Mouse (Mus musculus) activated CD4-positive, CD25-positive, alpha-beta regulatory T cell, adult 4 months (primary cell): Measurements from ENCODE around the gene Coro2a. TPM values are rescaled to one million over a fixed set of nuclear protein-coding genes. Genes with fewer than 3 reads are reported as not detected.
A peak's percentile ranks its signal among the peaks of the same experiment; 100 is the strongest.

Experiments used
- ATAC-seq: one replicate; pipeline ENCODE4 v1.8.0; 2017
- polyA plus RNA-seq, 2 experiments: library from polyadenylated mRNA; unstranded; fragments of 100-300 nt; shearing (Covaris generic); gene quantifications; one replicate each; pipeline ENCODE4 v1.2.1; 2017

Coro2a gene
- polyA plus RNA-seq, 2 experiments from 2014 or later, result 79.7 to 108 TPM

DNA sequence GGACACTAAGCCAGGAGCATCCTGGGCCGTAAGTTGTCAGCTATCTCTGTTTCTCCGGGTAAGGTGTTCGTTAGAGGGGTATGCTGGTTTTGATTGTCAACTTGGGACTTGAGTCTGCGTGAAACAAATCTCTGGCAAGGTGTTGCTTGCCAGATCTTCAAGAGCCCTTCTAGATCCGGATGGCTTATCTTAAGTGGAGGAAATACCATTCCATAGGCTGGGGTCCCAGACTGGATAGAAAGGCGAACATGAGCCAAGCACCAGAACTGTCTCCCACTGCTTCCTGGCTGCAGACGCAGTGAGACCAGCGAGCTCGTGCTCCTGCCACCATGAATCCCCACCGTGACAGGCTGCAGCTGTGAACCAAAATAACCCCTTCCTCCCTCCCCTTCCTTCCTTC, 80.5 kb downstream of the Coro2a start:
- ATAC-seq, result no peak

DNA sequence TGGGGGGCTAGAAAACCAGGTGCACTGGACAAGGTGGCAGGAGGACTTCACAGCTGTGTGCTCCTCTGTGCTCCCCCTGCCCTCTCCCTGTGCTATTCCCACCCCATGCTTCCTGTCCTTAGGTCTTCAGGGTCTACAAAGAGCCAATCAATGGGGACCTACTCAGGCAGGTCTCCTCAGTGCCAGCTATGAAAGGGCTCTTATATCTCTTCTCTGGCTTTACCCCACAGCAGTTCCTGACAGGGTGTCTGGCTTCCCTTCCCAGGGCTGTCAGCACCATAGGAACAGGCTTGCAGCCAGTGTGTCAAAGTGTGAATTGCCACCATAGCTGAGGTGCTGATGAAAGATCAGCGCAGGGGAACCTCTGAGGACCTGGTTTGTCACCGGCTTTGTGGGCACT, 81.5 kb downstream of the Coro2a start:
- no peak for ATAC-seq

- peak; percentile 72 for ATAC-seq
Observed at GRCm38 (mm10) chr4:46507736-46508460, 94.1 kb downstream of the Coro2a start.

GRCm38 (mm10) chr4:46506801-46507610, 95.0 kb downstream of the Coro2a start:
- peak; percentile 75 for ATAC-seq

- no peak for ATAC-seq
Observed at GRCm38 (mm10) chr4:46505361-46506057, 96.5 kb downstream of the Coro2a start.

DNA sequence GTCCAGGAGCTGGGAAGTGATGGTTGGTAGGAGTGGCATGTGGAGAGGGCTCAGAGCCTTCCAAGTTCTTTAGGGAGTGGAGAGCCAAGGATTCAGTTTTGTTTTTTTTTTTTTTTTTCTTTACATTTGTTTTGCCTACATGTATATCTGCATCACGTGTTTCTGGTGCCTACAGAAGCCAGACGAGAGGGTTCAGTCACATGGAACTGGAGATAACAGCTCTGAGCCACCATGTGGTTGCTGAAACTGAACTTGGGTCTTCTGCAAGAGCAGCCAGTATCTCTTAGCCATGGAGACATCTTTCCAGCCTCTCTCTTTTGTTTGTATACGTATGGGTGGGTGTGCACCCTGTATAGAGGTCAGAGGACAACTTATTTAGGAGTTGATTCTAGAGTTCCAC, 98.1 kb downstream of the Coro2a start:
- ATAC-seq, result no peak

GRCm38 (mm10) chr4:46502606-46503502, 99.1 kb downstream of the Coro2a start:
- no peak for ATAC-seq

GRCm38 (mm10) chr4:46498976-46499375, 103.0 kb downstream of the Coro2a start:
- peak; percentile 31 for ATAC-seq

GRCm38 (mm10) chr4:46498511-46498910, 103.5 kb downstream of the Coro2a start:
- no peak for ATAC-seq

DNA sequence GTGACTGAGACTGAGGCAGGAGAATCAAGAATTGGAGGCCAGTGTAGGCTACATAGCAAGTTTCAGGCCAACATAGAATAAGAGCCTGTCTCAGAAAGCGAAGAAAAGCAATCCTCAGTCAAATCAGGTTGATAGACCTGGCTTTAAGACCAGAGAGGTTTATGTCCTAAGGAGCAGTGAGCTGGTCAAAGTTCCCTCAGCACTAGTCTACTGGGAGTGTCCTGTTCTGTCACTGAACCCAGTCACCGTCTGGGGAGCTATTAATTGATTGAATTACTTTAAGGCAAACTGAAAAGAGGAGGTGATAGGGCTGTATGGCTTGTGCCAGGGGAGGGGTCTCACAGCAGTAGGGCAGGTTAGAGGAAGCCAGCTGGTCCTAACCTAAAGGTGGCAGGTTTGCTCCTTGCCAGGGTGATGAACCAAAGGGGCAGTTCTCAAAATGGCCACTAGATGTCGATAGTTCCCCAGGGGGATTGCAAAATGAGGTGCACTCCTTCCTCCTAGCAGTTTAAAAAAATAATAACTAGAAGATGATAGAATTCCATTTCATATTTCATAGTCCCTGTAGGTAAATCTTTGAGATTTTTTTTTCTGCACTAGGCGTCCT, 104.6 kb downstream of the Coro2a start:
- ATAC-seq, result peak; percentile 67

GRCm38 (mm10) chr4:46495543-46495942, 106.5 kb downstream of the Coro2a start:
- no peak for ATAC-seq

GRCm38 (mm10) chr4:46493071-46493470, 108.9 kb downstream of the Coro2a start:
- ATAC-seq, result no peak

DNA sequence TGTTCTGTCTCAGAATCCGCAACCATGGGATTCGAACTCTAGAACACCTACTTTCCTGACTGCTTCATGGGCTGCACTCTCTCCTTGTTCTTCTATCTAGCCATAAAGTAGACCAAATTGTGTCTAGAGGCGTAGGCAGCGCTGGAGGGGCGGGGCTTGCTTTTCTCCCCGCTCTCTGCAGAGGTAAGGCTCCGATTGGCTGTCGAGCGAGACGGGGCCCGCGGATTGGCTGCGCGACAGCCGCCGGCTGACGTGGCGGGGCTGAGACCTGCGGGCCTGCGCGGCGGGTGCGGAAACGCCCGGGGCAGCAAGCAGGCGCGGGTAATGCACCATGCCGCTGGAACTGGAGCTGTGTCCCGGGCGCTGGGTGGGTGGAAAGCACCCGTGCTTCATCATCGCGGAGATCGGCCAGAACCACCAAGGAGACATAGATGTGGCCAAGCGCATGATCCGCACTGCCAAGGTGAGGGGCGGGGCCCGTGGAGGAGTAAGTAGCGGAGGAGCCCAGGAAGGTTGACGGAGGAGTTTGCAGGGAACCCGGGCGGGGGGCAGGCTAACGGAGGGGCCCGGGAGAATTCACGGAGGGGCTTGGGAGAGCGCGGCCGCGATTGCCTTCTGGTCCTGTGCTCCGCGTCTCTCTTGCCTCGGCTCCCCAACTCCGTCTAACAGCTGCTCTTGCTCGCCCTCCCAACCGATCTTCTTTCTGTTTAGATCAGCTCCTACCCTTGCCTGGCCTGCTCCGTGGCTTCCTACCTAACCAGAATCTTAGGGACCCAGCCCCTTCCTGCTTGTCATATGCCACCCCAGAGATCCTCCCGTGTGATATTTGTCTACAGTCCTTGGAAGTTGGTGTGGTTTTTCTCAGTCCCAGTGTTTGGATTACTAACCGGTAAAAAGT, 112.7 kb downstream of the Coro2a start, which contains the start of gene Nans:
TSS of gene Nans (plus strand) at position 221 of the 898 bp plus-strand sequence.
- ATAC-seq, result peak; percentile 90

DNA sequence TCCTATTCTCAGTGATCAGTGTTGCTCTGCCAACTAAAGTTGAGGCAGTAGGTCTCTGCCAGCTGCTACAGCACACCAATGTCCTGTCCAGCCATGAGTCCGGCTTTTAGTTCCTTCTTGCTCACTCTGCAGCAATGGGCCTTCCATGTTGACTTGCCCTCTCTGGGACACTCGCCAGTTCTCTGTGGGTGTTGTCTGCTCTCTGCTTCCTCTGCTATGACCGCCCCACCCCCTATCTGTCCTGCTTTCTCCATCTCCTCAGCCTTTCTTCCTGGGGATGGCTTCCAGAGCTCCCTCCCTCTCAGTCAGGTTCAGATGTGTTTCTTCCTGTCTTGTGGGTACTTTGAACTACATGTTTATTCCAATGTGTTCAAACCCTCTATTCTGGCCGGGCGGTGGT, 114.7 kb downstream of the Coro2a start:
- ATAC-seq, result no peak

Other genes starting within 250 kb of the Coro2a start
- 10 to 100 TPM; 10.9 to 16.3 TPM for gene Trmo, start 212.8 kb downstream of the Coro2a start, polyA plus RNA-seq
- gene Hemgn, start 188.7 kb downstream of the Coro2a start, polyA plus RNA-seq, result 1 to 10 TPM in 1 of 2 experiments, under 1 TPM in 1; 0.93 to 2.7 TPM
- 10 to 100 TPM; 55.1 to 55.3 TPM for gene Anp32b, start 151.3 kb downstream of the Coro2a start, polyA plus RNA-seq
- 10 to 100 TPM; 68.7 to 68.8 TPM for gene Nans, start 113.0 kb downstream of the Coro2a start, polyA plus RNA-seq
- 10 to 100 TPM; 26.7 to 31.2 TPM for gene Trim14, start 66.1 kb downstream of the Coro2a start, polyA plus RNA-seq
- gene Tbc1d2, start 48.0 kb upstream of the Coro2a start, polyA plus RNA-seq, result under 1 TPM; 0.31 to 0.67 TPM